Mouse (Mus musculus): ENCODE measurements at regions not wholly inside any gene's neighbourhood (a gene's known extent, or its start where the extent isn't known, plus 50 kb on each side); places are given as distances from the start of the nearest gene placed in this dataset.

GRCm38 (mm10) chr13:45275391-45275790 is 114.2 kb upstream of the Mylip start:
- DNase-seq (ENCODE audit: low read depth, low spot score), result no peak

- no peak for DNase-seq (ENCODE audit: low read depth, low spot score)
These were observed 111.6 kb upstream of the Mylip start for GRCm38 (mm10) chr13:45277842-45278416.

- DNase-seq (ENCODE audit: low read depth, low spot score), result no peak
These were observed 108.4 kb upstream of the Mylip start for GRCm38 (mm10) chr13:45281106-45281505.

- no peak for DNase-seq (ENCODE audit: low read depth, low spot score)
These were observed 102.9 kb upstream of the Mylip start for GRCm38 (mm10) chr13:45286651-45287050.

- no peak for DNase-seq (ENCODE audit: low read depth, low spot score)
These were observed 102.3 kb upstream of the Mylip start for GRCm38 (mm10) chr13:45287217-45287616.

- DNase-seq (ENCODE audit: low read depth, low spot score), result no peak
These were observed 99.6 kb upstream of the Mylip start for GRCm38 (mm10) chr13:45289976-45290375.

GRCm38 (mm10) chr13:45294691-45295090 is 94.9 kb upstream of the Mylip start:
- no peak for DNase-seq (ENCODE audit: low read depth, low spot score)

GRCm38 (mm10) chr13:45300610-45301009 is 88.9 kb upstream of the Mylip start:
- DNase-seq (ENCODE audit: low read depth, low spot score), result no peak

GRCm38 (mm10) chr13:45301191-45301905 is 88.2 kb upstream of the Mylip start:
- DNase-seq (ENCODE audit: low read depth, low spot score), result no peak

GRCm38 (mm10) chr13:45302796-45303195 is 86.7 kb upstream of the Mylip start:
- DNase-seq (ENCODE audit: low read depth, low spot score), result no peak

- no peak for DNase-seq (ENCODE audit: low read depth, low spot score)
These were observed 83.4 kb upstream of the Mylip start for GRCm38 (mm10) chr13:45306177-45306576.

- no peak for DNase-seq (ENCODE audit: low read depth, low spot score)
These were observed 82.3 kb upstream of the Mylip start for GRCm38 (mm10) chr13:45307226-45307625.

- DNase-seq (ENCODE audit: low read depth, low spot score), result no peak
These were observed 69.9 kb upstream of the Mylip start for GRCm38 (mm10) chr13:45319646-45320045.

- DNase-seq (ENCODE audit: low read depth, low spot score), result no peak
These were observed 63.7 kb upstream of the Mylip start for GRCm38 (mm10) chr13:45325736-45326293.

- DNase-seq (ENCODE audit: low read depth, low spot score), result no peak
These were observed 62.8 kb upstream of the Mylip start for GRCm38 (mm10) chr13:45326751-45327150.

- DNase-seq (ENCODE audit: low read depth, low spot score), result no peak
These were observed 59.0 kb upstream of the Mylip start for GRCm38 (mm10) chr13:45330561-45330960.

GRCm38 (mm10) chr13:45332031-45332430 is 57.5 kb upstream of the Mylip start:
- no peak for DNase-seq (ENCODE audit: low read depth, low spot score)

GRCm38 (mm10) chr13:45333634-45334033 is 55.9 kb upstream of the Mylip start:
- no peak for DNase-seq (ENCODE audit: low read depth, low spot score)

All from CD4-positive, CD25-positive, alpha-beta regulatory T cell, adult 2 months (primary cell).